Mouse (Mus musculus): ENCODE results near the gene Ift46. TPM values are rescaled to one million over a fixed set of nuclear protein-coding genes. Genes with fewer than 3 reads are reported as not detected.

Gene Ift46
- polyA plus RNA-seq, 1 experiment from 2014 or later = 153 TPM

DNA sequence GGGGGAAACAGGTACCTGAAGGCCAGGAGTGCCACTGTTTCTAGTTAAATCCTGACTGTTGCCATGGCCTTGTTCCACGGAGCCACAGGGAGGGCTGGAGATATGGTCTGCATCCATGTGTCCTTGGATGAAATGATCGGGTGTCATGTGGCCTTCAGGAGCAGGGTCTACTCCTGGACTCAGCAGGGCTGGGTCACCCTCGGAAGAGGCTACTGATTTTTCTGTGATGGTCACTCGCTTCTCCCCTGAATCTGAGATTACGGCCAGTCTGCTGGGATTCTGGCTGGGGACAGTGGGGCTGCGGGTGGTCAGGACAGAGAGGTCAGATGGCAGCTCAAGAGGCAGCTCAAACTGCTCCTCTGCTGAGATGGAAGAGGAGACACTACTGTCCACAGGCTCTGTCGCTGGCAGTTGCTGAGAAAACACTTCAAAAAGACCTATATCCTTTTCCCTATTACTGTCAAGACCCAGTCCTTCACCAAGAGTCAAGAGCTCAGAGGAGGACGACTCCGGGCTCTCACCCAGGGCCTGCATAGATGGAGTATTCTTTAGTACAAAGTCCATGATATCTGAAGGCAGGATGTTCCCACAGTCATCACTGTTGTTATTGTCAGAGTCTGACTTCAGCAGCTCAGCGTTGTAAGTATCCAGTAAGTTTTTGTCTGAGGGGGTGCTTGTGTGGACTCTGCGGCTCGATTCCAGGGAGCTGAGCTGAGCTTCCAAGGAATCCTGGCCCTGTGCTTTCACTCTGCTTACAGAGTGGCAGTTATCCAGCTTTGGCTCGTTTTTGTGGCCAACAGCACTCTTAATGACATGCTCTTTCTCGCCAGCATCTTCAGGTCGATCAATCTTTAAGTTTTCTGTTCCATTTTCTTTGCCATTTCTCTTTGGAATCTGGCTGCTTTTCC is 52.5 kb downstream of the Ift46 start:
- H3K9ac ChIP-seq = no peak overlapping the region
- no peak overlapping the region for H3K4me2 ChIP-seq
- ATAC-seq (ENCODE audit: low FRiP score, low read depth) = no peak
- WGBS = 90% methylated on average over 15 of the region's 15 CpGs
- H3K9me3 ChIP-seq = no peaks in the 10 kb centered on the region
- no peak overlapping the region for H3K4me3 ChIP-seq
- no peaks in the 10 kb centered on the region for H3K4me1 ChIP-seq (replicated peaks)
- H3K27ac ChIP-seq (replicated peaks) = peak overlapping the region; percentile 12; the same call in 1 of the 2 replicates
- H3K27me3 ChIP-seq = no peaks in the 10 kb centered on the region
- peaks cover 98% of the 10 kb centered on the region for H3K36me3 ChIP-seq

DNA sequence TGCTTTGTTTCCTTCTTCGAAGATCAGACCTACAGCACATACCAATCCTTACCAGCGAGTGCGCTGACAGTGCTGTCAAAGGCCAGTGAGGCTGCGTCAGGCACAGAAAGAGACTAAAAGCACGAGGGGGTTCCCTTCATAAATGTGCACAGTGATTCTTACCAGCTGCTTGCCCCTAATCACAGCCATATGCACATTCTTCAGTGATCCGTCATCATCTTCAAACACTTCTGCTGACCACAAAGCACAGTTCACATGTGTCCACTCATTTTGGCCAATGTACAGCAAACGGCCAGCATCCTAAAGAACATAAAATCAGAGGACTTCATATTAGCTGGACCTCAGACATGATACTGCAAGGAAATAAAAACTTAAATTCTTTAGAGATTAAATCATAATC is 59.0 kb downstream of the Ift46 start:
- no peak for ATAC-seq (ENCODE audit: low FRiP score, low read depth)

DNA sequence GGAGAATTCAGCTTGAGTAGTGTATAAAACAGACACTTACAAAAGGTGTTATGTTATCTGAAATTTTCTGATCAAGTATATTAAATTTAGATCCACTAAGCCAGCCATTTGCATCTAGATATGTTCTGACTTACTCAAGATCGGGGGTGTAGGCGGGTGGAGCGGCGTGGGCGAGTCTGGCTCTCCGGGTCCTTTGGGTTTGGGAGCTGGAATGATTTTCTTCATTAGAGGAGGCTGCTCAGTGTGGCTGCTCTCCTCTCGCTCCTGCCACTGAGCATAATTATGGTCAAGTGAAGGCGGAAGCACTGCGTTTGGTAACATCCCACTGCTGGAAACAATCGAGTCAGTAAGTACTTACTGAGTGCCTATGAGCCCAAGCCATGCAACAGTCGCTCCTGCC is 61.2 kb downstream of the Ift46 start:
- 95% methylated on average over 11 of the region's 11 CpGs for WGBS
- H3K9ac ChIP-seq = no peak overlapping the region
- H3K4me3 ChIP-seq = no peak overlapping the region
- no peak overlapping the region for H3K27ac ChIP-seq (replicated peaks)
- no peaks in the 10 kb centered on the region for H3K27me3 ChIP-seq
- ATAC-seq (ENCODE audit: low FRiP score, low read depth) = no peak
- H3K4me1 ChIP-seq (replicated peaks) = no peaks in the 10 kb centered on the region
- H3K36me3 ChIP-seq = peaks cover 88% of the 10 kb centered on the region
- no peaks in the 10 kb centered on the region for H3K9me3 ChIP-seq
- H3K4me2 ChIP-seq = no peak overlapping the region

More for the DNA sequence above, 59.0 kb downstream of the Ift46 start:
- no peaks in the 10 kb centered on the region for H3K9me3 ChIP-seq
- H3K27me3 ChIP-seq = no peaks in the 10 kb centered on the region
- H3K27ac ChIP-seq (replicated peaks) = no peak overlapping the region
- no peak overlapping the region for H3K4me3 ChIP-seq
- 92% methylated on average over 7 of the region's 7 CpGs for WGBS
- no peaks in the 10 kb centered on the region for H3K4me1 ChIP-seq (replicated peaks)
- no peak overlapping the region for H3K9ac ChIP-seq
- H3K36me3 ChIP-seq = peaks cover 92% of the 10 kb centered on the region
- H3K4me2 ChIP-seq = no peak overlapping the region

DNA sequence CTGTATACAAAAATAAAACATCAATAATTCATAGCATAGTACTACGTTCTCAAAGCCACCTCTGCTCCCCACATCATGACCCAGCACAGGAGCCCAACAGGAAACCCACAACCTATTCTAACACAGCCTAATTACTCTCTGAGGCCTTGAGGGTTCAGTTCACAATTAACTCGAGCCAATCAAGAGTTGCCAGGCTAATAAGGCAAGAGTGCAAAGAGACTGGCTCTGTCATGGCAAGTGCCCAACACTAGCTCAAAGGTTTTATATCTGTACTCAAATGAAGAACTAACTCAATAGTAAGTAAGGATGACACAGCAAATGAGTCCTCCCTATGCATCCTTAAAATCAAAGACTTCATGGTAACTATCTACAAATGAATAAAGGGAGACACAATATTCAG is 62.8 kb downstream of the Ift46 start:
- 89% methylated on average over 2 of the region's 2 CpGs for WGBS
- no peak overlapping the region for H3K27ac ChIP-seq (replicated peaks)
- no peak overlapping the region for H3K4me3 ChIP-seq
- no peak overlapping the region for H3K9ac ChIP-seq
- no peaks in the 10 kb centered on the region for H3K27me3 ChIP-seq
- no peak overlapping the region for H3K4me2 ChIP-seq
- no peaks in the 10 kb centered on the region for H3K9me3 ChIP-seq
- H3K4me1 ChIP-seq (replicated peaks) = no peaks in the 10 kb centered on the region
- peaks cover 89% of the 10 kb centered on the region for H3K36me3 ChIP-seq
- no peak for ATAC-seq (ENCODE audit: low FRiP score, low read depth)

DNA sequence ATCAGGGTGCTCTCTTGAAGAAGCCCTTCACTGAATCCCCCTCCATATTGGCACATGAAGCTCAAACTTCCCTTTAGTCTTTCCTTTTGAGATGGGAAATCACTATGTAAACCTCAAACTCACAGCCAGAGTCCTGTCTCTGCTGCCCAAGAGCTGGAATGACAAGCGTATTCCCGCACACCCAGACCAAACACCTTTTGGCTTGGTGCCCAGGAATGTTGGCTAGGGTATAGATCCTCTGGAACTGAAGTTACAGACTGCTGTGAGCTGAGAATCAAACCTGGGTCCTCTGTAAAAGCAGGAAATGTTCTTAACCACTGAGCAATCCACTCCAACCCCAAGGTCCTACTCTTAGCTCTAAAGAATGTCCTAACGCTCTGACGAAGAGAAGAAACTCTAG is 64.6 kb downstream of the Ift46 start:
- peaks cover 81% of the 10 kb centered on the region for H3K36me3 ChIP-seq
- no peak overlapping the region for H3K4me3 ChIP-seq
- no peak overlapping the region for H3K4me2 ChIP-seq
- no peak overlapping the region for H3K27ac ChIP-seq (replicated peaks)
- H3K4me1 ChIP-seq (replicated peaks) = no peaks in the 10 kb centered on the region
- no peaks in the 10 kb centered on the region for H3K27me3 ChIP-seq
- no peaks in the 10 kb centered on the region for H3K9me3 ChIP-seq
- WGBS = 80% methylated on average over 4 of the region's 4 CpGs
- no peak for ATAC-seq (ENCODE audit: low FRiP score, low read depth)
- H3K9ac ChIP-seq = no peak overlapping the region

DNA sequence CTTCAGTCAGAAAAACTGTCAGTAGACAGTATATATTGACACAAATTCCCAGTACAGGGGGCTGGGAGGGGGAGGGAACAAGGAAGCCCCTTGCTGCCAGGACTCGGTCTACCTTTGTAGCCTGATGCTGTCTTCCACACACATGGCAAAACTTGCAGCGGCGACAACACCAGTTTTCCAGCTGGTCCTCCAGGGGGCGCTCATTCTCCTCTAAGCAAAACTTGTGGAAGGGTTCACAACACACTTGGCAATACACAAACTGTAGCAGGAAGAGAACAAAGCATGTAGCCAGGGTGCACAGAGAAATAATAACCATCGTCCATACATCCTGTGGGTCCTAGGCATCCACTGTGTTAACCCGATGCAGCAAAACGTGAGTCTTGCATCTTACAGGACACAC is 68.7 kb downstream of the Ift46 start:
- H3K27ac ChIP-seq (replicated peaks) = no peak overlapping the region
- H3K9me3 ChIP-seq = no peaks in the 10 kb centered on the region
- no peak overlapping the region for H3K4me2 ChIP-seq
- no peak overlapping the region for H3K4me3 ChIP-seq
- no peaks in the 10 kb centered on the region for H3K27me3 ChIP-seq
- peaks cover 80% of the 10 kb centered on the region for H3K36me3 ChIP-seq
- no peak overlapping the region for H3K9ac ChIP-seq
- WGBS = 48% methylated on average over 7 of the region's 7 CpGs
- no peaks in the 10 kb centered on the region for H3K4me1 ChIP-seq (replicated peaks)
- 0 out of 2 replicates have a peak, but pooled peaks have one; percentile 8 for ATAC-seq (ENCODE audit: low FRiP score, low read depth)

DNA sequence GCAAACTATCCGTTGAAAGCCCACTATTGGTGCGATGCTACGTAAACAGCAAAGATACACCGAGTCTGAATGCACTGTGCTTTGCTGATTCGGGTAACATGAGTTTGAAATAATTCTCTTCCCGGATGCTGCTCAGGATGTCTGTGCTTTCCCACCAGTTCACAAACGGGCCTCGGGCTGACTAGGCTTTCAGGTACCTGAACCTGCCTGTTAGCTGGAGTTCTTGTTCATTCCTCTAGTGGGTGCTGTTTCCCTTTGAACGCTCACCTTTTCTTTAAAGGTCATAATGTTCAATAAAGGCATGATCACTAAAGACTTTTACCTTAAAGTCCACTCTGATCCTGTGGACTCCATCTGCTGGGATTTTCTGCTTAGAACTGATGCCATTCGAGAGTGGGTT is 73.5 kb downstream of the Ift46 start:
- no peak overlapping the region for H3K9ac ChIP-seq
- peaks cover 84% of the 10 kb centered on the region for H3K36me3 ChIP-seq
- H3K27me3 ChIP-seq = no peaks in the 10 kb centered on the region
- WGBS = 89% methylated on average over 10 of the region's 10 CpGs
- ATAC-seq (ENCODE audit: low FRiP score, low read depth) = no peak
- no peaks in the 10 kb centered on the region for H3K9me3 ChIP-seq
- H3K4me2 ChIP-seq = no peak overlapping the region
- H3K27ac ChIP-seq (replicated peaks) = no peak overlapping the region
- no peaks in the 10 kb centered on the region for H3K4me1 ChIP-seq (replicated peaks)
- H3K4me3 ChIP-seq = no peak overlapping the region

Other genes with a start within 250 kb of the Ift46 start
- gene Cxcr5, start 206.0 kb upstream of the Ift46 start, polyA plus RNA-seq (2015; fragmentation: Nextera tagmentation; extraction: Ambion mirVana) = 0.09 TPM in 1 of 2 replicates, not detected in the other
- gene Ddx6, start 163.0 kb upstream of the Ift46 start, polyA plus RNA-seq (2015; fragmentation: Nextera tagmentation; extraction: Ambion mirVana) = 13.6 and 18.5 TPM in 2 replicates
- gene Treh, start 94.7 kb upstream of the Ift46 start, polyA plus RNA-seq (2015; fragmentation: Nextera tagmentation; extraction: Ambion mirVana) = not detected in 2 replicates
- 46.4 and 46.8 TPM in 2 replicates for gene Phldb1, start 32.7 kb upstream of the Ift46 start, polyA plus RNA-seq (2015; fragmentation: Nextera tagmentation; extraction: Ambion mirVana)
- gene Arcn1, start 63 bp upstream of the Ift46 start, polyA plus RNA-seq (2015; fragmentation: Nextera tagmentation; extraction: Ambion mirVana) = 130 and 135 TPM in 2 replicates
- gene Tmem25, start 31.4 kb downstream of the Ift46 start, polyA plus RNA-seq (2015; fragmentation: Nextera tagmentation; extraction: Ambion mirVana) = 20.2 and 22.7 TPM in 2 replicates
- 0.26 and 0.42 TPM in 2 replicates for gene Ttc36, start 35.2 kb downstream of the Ift46 start, polyA plus RNA-seq (2015; fragmentation: Nextera tagmentation; extraction: Ambion mirVana)
- 23.2 and 25.9 TPM in 2 replicates for gene Kmt2a, start 113.4 kb downstream of the Ift46 start, polyA plus RNA-seq (2015; fragmentation: Nextera tagmentation; extraction: Ambion mirVana)
- gene Atp5l, start 152.8 kb downstream of the Ift46 start, polyA plus RNA-seq (2015; fragmentation: Nextera tagmentation; extraction: Ambion mirVana) = 802 and 842 TPM in 2 replicates
- gene Ube4a, start 197.7 kb downstream of the Ift46 start, polyA plus RNA-seq (2015; fragmentation: Nextera tagmentation; extraction: Ambion mirVana) = 34.6 and 35.1 TPM in 2 replicates
- not detected in 2 replicates for gene Cd3g, start 212.5 kb downstream of the Ift46 start, polyA plus RNA-seq (2015; fragmentation: Nextera tagmentation; extraction: Ambion mirVana)
- not detected in 2 replicates for gene Cd3d, start 213.9 kb downstream of the Ift46 start, polyA plus RNA-seq (2015; fragmentation: Nextera tagmentation; extraction: Ambion mirVana)
- gene Cd3e, start 241.7 kb downstream of the Ift46 start, polyA plus RNA-seq (2015; fragmentation: Nextera tagmentation; extraction: Ambion mirVana) = 0.18 TPM in 1 of 2 replicates, not detected in the other

Measured in hindbrain, embryonic 15.5 days (tissue).